Mouse (Mus musculus) right cerebral cortex, postnatal 4 days (tissue): ENCODE measurements around the gene Baz1b.
"Not testable (repeated sequence)": the region's sequence is repeated elsewhere in the genome, so short reads cannot be mapped to it uniquely, and the experiment has no call there.

Experiments
- DNase-seq: peaks from one replicate; pipeline ENCODE4 v3.0.0-alpha.2; 2022

Baz1b gene

GRCm38 (mm10) chr5:135180796-135181195 lies 6.3 kb upstream of the Baz1b start:
- no peak for DNase-seq

GRCm38 (mm10) chr5:135181776-135182175 lies 5.3 kb upstream of the Baz1b start:
- DNase-seq, result no peak

GRCm38 (mm10) chr5:135183131-135183861 lies 3.8 kb upstream of the Baz1b start:
- DNase-seq, result no peak

GRCm38 (mm10) chr5:135185016-135185415 lies 2.0 kb upstream of the Baz1b start:
- DNase-seq, result no peak

GRCm38 (mm10) chr5:135185596-135185995 lies 1.5 kb upstream of the Baz1b start:
- no peak for DNase-seq

GRCm38 (mm10) chr5:135186231-135186620 lies 838 bp upstream of the Baz1b start:
- DNase-seq, result no peak

- DNase-seq, result peak; percentile 34
These were observed 517 bp downstream of the Baz1b start for GRCm38 (mm10) chr5:135187349-135188213.

- DNase-seq, result no peak
These were observed 1.1 kb downstream of the Baz1b start for GRCm38 (mm10) chr5:135188214-135188554.

- no peak for DNase-seq
These were observed 2.4 kb downstream of the Baz1b start for GRCm38 (mm10) chr5:135189281-135190022.

- DNase-seq, result peak; percentile 57
These were observed 4.6 kb downstream of the Baz1b start for GRCm38 (mm10) chr5:135191620-135192019.

- DNase-seq, result no peak
These were observed 5.4 kb downstream of the Baz1b start for GRCm38 (mm10) chr5:135192431-135192830.

GRCm38 (mm10) chr5:135196367-135196766 lies 9.3 kb downstream of the Baz1b start:
- no peak for DNase-seq

GRCm38 (mm10) chr5:135202763-135203162 lies 15.7 kb downstream of the Baz1b start:
- no peak for DNase-seq

GRCm38 (mm10) chr5:135208197-135208596 lies 21.1 kb downstream of the Baz1b start:
- no peak for DNase-seq

- no peak for DNase-seq
These were observed 29.8 kb downstream of the Baz1b start for GRCm38 (mm10) chr5:135216871-135217270.

- no peak for DNase-seq
These were observed 33.9 kb downstream of the Baz1b start for GRCm38 (mm10) chr5:135220941-135221340.

- DNase-seq, result no peak
These were observed 35.0 kb downstream of the Baz1b start for GRCm38 (mm10) chr5:135222066-135222465.

- DNase-seq, result no peak
These were observed 37.1 kb downstream of the Baz1b start for GRCm38 (mm10) chr5:135224169-135224568.

- DNase-seq, result not testable (repeated sequence)
These were observed 38.8 kb downstream of the Baz1b start for GRCm38 (mm10) chr5:135225879-135226278.

- DNase-seq, result no peak
These were observed 43.1 kb downstream of the Baz1b start for GRCm38 (mm10) chr5:135230186-135230585.

GRCm38 (mm10) chr5:135233166-135233920 lies 46.3 kb downstream of the Baz1b start:
- DNase-seq, result no peak

GRCm38 (mm10) chr5:135236571-135236970 lies 49.5 kb downstream of the Baz1b start:
- DNase-seq, result peak; percentile 78

- no peak for DNase-seq
These were observed 51.8 kb downstream of the Baz1b start for GRCm38 (mm10) chr5:135238832-135239231.
